Mouse (Mus musculus) midbrain, embryonic 15.5 days (tissue): ENCODE data around the gene Rab3d. TPM values are rescaled to one million over a fixed set of nuclear protein-coding genes. Genes with fewer than 3 reads are reported as not detected.

Experiments
- polyA plus RNA-seq: library from polyadenylated mRNA; unstranded; fragments of >200 nt; fragmentation: Nextera tagmentation; extraction: Ambion mirVana; gene quantifications from 2 replicates; pipeline ENCODE4 v1.2.1, GENCODE M21; 2015

Rab3d gene
- polyA plus RNA-seq, 1 experiment from 2014 or later, result 15.5 TPM

Other genes with a start within 250 kb of the Rab3d start
- 15.8 and 15.9 TPM in 2 replicates for gene Ldlr, start 194.7 kb downstream of the Rab3d start, polyA plus RNA-seq
- 15.7 and 17.8 TPM in 2 replicates for gene Spc24, start 157.9 kb downstream of the Rab3d start, polyA plus RNA-seq
- 5.8 TPM in 2 replicates for gene Kank2, start 119.4 kb downstream of the Rab3d start, polyA plus RNA-seq
- 0.61 and 0.74 TPM in 2 replicates for gene Angptl8, start 82.7 kb downstream of the Rab3d start, polyA plus RNA-seq
- 19.2 and 20.4 TPM in 2 replicates for gene Dock6, start 65.6 kb downstream of the Rab3d start, polyA plus RNA-seq
- gene Ccdc159, start 9.3 kb upstream of the Rab3d start, polyA plus RNA-seq, result 13.4 and 14.1 TPM in 2 replicates
- gene Tmem205, start 9.4 kb upstream of the Rab3d start, polyA plus RNA-seq, result 49.3 and 52.4 TPM in 2 replicates
- 116 and 120 TPM in 2 replicates for gene Plppr2, start 18.8 kb upstream of the Rab3d start, polyA plus RNA-seq
- 10.5 TPM in 2 replicates for gene Swsap1, start 37.6 kb upstream of the Rab3d start, polyA plus RNA-seq
- gene Epor, start 45.3 kb upstream of the Rab3d start, polyA plus RNA-seq, result 1.6 and 1.9 TPM in 2 replicates
- 1.1 and 1.8 TPM in 2 replicates for gene Rgl3, start 71.3 kb upstream of the Rab3d start, polyA plus RNA-seq
- 4.8 and 6.4 TPM in 2 replicates for gene Ccdc151, start 84.4 kb upstream of the Rab3d start, polyA plus RNA-seq
- gene Prkcsh, start 84.6 kb upstream of the Rab3d start, polyA plus RNA-seq, result 94.6 and 103 TPM in 2 replicates
- 110 and 113 TPM in 2 replicates for gene Elavl3, start 133.8 kb upstream of the Rab3d start, polyA plus RNA-seq
- not detected in 2 replicates for gene Gm49318, start 153.1 kb upstream of the Rab3d start, polyA plus RNA-seq
- 21.7 and 22.5 TPM in 2 replicates for gene Zfp653, start 153.2 kb upstream of the Rab3d start, polyA plus RNA-seq
- gene Ecsit, start 167.2 kb upstream of the Rab3d start, polyA plus RNA-seq, result 58.8 and 59.4 TPM in 2 replicates
- gene Cnn1, start 181.0 kb upstream of the Rab3d start, polyA plus RNA-seq, result 1.9 and 2.4 TPM in 2 replicates
- 181 and 198 TPM in 2 replicates for gene Elof1, start 199.0 kb upstream of the Rab3d start, polyA plus RNA-seq
- gene Acp5, start 217.5 kb upstream of the Rab3d start, polyA plus RNA-seq, result 0.66 and 0.96 TPM in 2 replicates
- gene Pigyl, start 238.7 kb upstream of the Rab3d start, polyA plus RNA-seq, result 84.2 and 85.7 TPM in 2 replicates